Mouse (Mus musculus) heart, postnatal 0 days (tissue): ENCODE measurements around the gene Cd9. TPM values are rescaled to one million over a fixed set of nuclear protein-coding genes. Genes with fewer than 3 reads are reported as not detected.

Experiments used
- ATAC-seq: fragments of 200-750 bp; cut with Nextera tagmentation; 2 replicates; pipeline ENCODE4 v1.8.0; 2017; ENCODE audit warnings: low read depth, moderate number of reproducible peaks, moderate library complexity; ENCODE audit not compliant: insufficient read depth
- DNase-seq: peaks from one replicate; pipeline ENCODE4 v3.0.0-alpha.2; 2016; ENCODE audit warnings: low spot score
- H3K27ac ChIP-seq: fragments of 300-500 bp; sonication (generic); 2 replicates; pipeline ENCODE4 v1.5.1; 2014; ENCODE audit warnings: low read depth, mild to moderate bottlenecking
- H3K27me3 ChIP-seq: fragments of 300-500 bp; sonication (generic); 2 replicates; pipeline ENCODE4 v1.6.1; 2014; ENCODE audit warnings: low read length, mixed read lengths; ENCODE audit not compliant: control insufficient read depth, insufficient read depth
- H3K36me3 ChIP-seq: fragments of 300-500 bp; sonication (generic); replicated peaks from 2 replicates; pipeline ENCODE4 v1.6.1; 2014; ENCODE audit warnings: low read length, mixed read lengths; ENCODE audit not compliant: control insufficient read depth, insufficient read depth
- H3K4me1 ChIP-seq: fragments of 300-500 bp; sonication (generic); 2 replicates; pipeline ENCODE4 v1.6.1; 2014; ENCODE audit warnings: antibody characterized with exemption; ENCODE audit not compliant: control insufficient read depth, insufficient read depth
- H3K4me2 ChIP-seq: fragments of 300-500 bp; sonication (generic); 2 replicates; pipeline ENCODE4 v1.6.1; 2014; ENCODE audit warnings: low read depth, mild to moderate bottlenecking, low read length, moderate library complexity
- H3K4me3 ChIP-seq: fragments of 300-500 bp; sonication (generic); 2 replicates; pipeline ENCODE4 v1.5.1; 2014; ENCODE audit warnings: low read depth, low read length
- H3K9ac ChIP-seq: fragments of 300-500 bp; sonication (generic); replicated peaks from 2 replicates; pipeline ENCODE4 v1.6.1; 2014; ENCODE audit warnings: low read depth, low read length, mixed read lengths
- H3K9me3 ChIP-seq: fragments of 300-500 bp; sonication (generic); replicated peaks from 2 replicates; pipeline ENCODE4 v1.6.1; 2016; ENCODE audit warnings: low read length; ENCODE audit not compliant: control insufficient read depth
- CTCF ChIP-seq: IDR thresholded peaks from 2 replicates; pipeline ENCODE4 v1.5.1; 2016; ENCODE audit warnings: antibody characterized with exemption, control low read depth, low read depth
- EP300 ChIP-seq: IDR thresholded peaks from 2 replicates; pipeline ENCODE4 v1.6.1; 2016; ENCODE audit warnings: antibody characterized with exemption, low read depth
- WGBS: fragments of 180-500 bp; shearing (Covaris S2); extraction: QIAGEN DNeasy Blood & Tissue Kit; methylation state at CpG from one replicate; pipeline ENCODE4 v1.1.7; 2014; 5-methylcytosine and 5-hydroxymethylcytosine counted together
- polyA plus RNA-seq: library from polyadenylated mRNA; unstranded; fragments of >200 nt; fragmentation: Nextera tagmentation; extraction: Ambion mirVana; gene quantifications from 2 replicates; pipeline ENCODE4 v1.2.1, GENCODE M21; 2015
- total RNA-seq: library from RNA; depleted of rRNA; stranded (reverse); fragments of >200 nt; gene quantifications from 2 replicates; pipeline ENCODE4 v1.2.3, GENCODE M21; 2014; ENCODE audit warnings: low replicate concordance

Cd9 gene
- total and polyA plus RNA-seq, 2 experiments from 2014 or later: 51.9 to 99.3 TPM

DNA sequence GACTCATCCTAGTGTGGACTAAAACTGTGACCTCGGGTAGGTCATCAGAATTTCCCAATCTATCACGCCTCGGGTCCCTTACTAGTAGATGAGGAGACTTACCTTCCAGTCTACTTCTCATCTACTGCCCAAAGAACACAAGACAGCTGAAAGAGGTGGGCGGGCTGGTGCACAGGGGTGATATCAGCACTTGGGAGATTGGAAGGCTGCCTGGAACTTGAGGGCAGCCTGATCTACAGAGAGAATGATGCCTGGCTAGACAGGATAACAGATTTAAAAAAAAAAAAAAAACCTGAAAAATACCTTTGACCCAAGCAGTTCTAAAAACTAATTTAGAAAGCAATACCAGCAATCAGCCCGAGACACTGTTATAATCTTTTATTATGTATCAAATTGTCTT is 34.7 kb downstream of the Cd9 start:
- Histone ChIP-seq H3K9me3 (no peaks in the 10 kb centered on the region), H3K27me3 (no peaks in the 10 kb centered on the region), H3K27ac (no peak overlapping the region), H3K36me3 (peaks cover 12% of the 10 kb centered on the region), H3K9ac (no peak overlapping the region), H3K4me3 (no peak overlapping the region), H3K4me1 (no peaks in the 10 kb centered on the region), H3K4me2 (no peak overlapping the region)
- no peak for TF ChIP-seq EP300
- TF ChIP-seq CTCF: no peak
- no peak for ATAC-seq
- no peak for DNase-seq
- WGBS: 87% methylated on average over 5 of the region's 5 CpGs

DNA sequence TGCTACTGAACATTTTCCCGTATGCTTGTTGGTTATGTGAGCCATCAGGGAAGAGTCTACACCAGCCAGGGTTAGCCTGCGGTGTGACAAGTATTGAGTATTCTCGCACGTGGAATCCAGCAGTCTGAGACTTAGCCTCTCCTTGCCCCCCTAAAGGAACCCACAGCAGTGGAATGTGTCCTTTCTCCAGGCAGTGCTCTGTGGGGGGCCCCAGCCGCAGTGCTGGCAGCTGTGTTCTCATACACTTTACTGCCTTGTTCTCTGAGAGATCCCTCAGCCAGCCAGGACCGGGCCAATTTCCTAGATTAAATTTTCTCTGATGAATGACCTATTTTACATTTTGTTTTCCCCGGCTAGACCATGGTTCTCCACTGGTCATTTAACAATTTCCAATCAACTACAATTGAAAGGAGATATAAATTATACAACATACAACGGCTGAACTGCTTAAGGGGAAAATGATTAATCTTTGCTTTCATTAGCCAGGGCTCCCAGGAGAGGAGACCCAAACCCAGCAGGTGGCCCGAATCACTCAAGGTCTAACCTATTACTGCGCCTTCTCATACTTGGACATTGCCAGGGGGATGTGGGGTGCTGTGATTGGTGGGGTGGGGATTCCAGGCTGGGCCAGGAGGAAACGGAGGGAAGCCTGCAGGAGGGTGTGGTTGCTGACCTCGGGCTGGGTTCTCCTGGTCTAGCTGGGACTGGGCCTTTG is 38.6 kb downstream of the Cd9 start:
- no peaks in the 10 kb centered on the region for H3K4me1 ChIP-seq

DNA sequence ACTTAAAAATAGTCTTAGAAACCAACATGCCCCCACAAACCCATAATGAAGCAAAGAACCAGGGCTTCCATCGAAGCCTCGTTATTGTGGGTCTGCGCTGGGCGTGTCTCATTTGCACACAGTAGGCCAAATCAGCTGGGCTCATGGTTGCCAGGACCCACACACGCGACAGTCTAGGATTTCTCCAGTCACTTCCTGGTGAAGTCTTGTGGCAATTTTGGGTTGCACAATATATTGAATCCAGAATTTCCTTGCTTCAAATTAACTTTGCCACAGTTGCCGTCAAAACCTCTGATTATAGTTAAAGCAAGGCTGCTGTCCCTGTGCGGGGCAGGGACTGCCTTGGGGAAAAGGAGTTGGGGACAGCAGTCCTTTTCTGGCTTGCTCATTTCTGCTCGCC is 39.9 kb downstream of the Cd9 start:
- H3K4me1 ChIP-seq: no peaks in the 10 kb centered on the region
- ATAC-seq: no peak
- no peaks in the 10 kb centered on the region for H3K9me3 ChIP-seq
- H3K36me3 ChIP-seq: no peaks in the 10 kb centered on the region
- H3K4me3 ChIP-seq: no peak overlapping the region
- H3K4me2 ChIP-seq: no peak overlapping the region
- no peak overlapping the region for H3K9ac ChIP-seq
- no peak for DNase-seq
- H3K27ac ChIP-seq: no peak overlapping the region
- no peaks in the 10 kb centered on the region for H3K27me3 ChIP-seq
- TF ChIP-seq CTCF (no peak), EP300 (no peak)
- 87% methylated on average over 9 of the region's 9 CpGs for WGBS

More for the DNA sequence above, 38.6 kb downstream of the Cd9 start:
- H3K27ac ChIP-seq: no peak overlapping the region
- no peak overlapping the region for H3K9ac ChIP-seq
- no peak for ATAC-seq
- H3K4me2 ChIP-seq: no peak overlapping the region
- no peaks in the 10 kb centered on the region for H3K9me3 ChIP-seq
- no peak for TF ChIP-seq CTCF
- TF ChIP-seq EP300: no peak
- no peaks in the 10 kb centered on the region for H3K27me3 ChIP-seq
- WGBS: 60% methylated on average over 12 of the region's 12 CpGs
- no peak for DNase-seq
- H3K4me3 ChIP-seq: no peak overlapping the region
- H3K36me3 ChIP-seq: no peaks in the 10 kb centered on the region

DNA sequence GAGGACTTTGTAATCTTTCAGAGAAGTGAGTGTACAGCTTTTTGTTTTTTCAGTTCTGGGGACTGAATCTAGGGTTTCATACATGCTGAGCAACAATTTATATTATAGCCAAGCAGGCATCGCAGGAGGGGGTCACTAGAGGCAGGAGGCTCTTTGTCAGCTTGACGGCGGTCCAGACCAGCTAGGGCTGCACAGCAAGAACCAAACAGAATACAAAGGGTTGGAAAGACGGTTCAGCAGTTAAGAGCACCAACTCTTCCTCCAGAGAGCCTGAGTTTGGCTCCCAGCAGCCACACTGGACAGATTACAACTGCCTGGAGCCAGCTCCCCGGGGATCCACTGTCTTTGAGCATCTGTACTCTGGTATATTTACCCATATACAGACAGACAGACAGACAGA is 40.3 kb downstream of the Cd9 start:
- H3K4me1 ChIP-seq: no peaks in the 10 kb centered on the region
- no peak overlapping the region for H3K4me3 ChIP-seq
- no peak overlapping the region for H3K9ac ChIP-seq
- ATAC-seq (no peak), DNase-seq (no peak)
- WGBS: 74% methylated on average over 5 of the region's 5 CpGs
- TF ChIP-seq CTCF (no peak), EP300 (no peak)
- H3K9me3 ChIP-seq: no peaks in the 10 kb centered on the region
- no peak overlapping the region for H3K27ac ChIP-seq
- H3K36me3 ChIP-seq: no peaks in the 10 kb centered on the region
- no peak overlapping the region for H3K4me2 ChIP-seq
- no peaks in the 10 kb centered on the region for H3K27me3 ChIP-seq

DNA sequence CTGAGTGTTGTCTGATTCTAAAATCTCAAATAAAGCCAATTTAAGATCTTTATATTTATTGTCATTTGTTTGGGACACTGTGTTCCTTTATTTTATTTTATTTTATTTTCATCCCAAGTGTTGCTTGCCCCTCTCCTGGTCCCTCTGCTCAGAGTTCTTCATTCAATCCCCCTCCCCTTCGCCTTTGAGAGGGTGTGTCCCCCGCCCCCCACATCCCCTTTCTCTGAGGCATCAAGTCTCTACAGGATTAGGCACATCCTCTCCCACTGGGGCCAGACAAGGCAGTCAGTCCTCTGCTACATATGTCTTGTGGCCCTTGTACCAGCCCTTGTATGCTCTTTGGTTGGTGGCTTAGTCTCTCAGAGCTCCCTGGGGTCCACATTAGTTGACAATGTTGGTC is 46.9 kb downstream of the Cd9 start:
- ATAC-seq (no peak), DNase-seq (no peak)
- Histone ChIP-seq H3K4me3 (no peak overlapping the region), H3K4me1 (no peaks in the 10 kb centered on the region), H3K9ac (no peak overlapping the region), H3K27me3 (no peaks in the 10 kb centered on the region), H3K36me3 (no peaks in the 10 kb centered on the region), H3K9me3 (no peaks in the 10 kb centered on the region), H3K4me2 (no peak overlapping the region), H3K27ac (no peak overlapping the region)
- no peak for TF ChIP-seq EP300
- TF ChIP-seq CTCF: no peak
- WGBS: 75% methylated on average over 2 of the region's 2 CpGs

DNA sequence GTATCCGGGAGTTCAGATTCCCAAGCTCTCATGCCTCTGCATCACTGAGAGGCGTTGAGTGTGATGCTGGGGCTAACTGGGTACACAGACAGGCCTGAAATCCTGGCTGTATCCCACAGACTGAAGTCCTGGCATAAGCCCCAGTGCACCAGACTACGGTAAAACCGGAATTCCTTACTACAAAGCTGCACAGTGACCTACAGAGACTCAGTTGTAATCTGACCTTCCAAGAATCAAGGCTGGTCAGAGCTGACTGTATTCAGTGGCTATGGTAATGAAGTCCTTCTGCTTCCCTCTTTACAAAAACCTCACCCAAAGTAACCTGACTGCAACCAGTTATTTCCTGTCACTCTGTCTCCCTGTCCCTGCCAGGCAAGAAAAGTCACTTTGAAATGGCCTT is 47.4 kb downstream of the Cd9 start:
- Histone ChIP-seq H3K9me3 (no peaks in the 10 kb centered on the region), H3K4me1 (no peaks in the 10 kb centered on the region), H3K9ac (no peak overlapping the region), H3K4me2 (no peak overlapping the region), H3K4me3 (no peak overlapping the region), H3K27ac (no peak overlapping the region), H3K36me3 (no peaks in the 10 kb centered on the region), H3K27me3 (no peaks in the 10 kb centered on the region)
- no peak for DNase-seq
- no peak for ATAC-seq
- TF ChIP-seq EP300 (no peak), CTCF (no peak)
- 44% methylated on average over 4 of the region's 4 CpGs for WGBS
